Mouse (Mus musculus): ENCODE results near the gene Sult2a3.

DNA sequence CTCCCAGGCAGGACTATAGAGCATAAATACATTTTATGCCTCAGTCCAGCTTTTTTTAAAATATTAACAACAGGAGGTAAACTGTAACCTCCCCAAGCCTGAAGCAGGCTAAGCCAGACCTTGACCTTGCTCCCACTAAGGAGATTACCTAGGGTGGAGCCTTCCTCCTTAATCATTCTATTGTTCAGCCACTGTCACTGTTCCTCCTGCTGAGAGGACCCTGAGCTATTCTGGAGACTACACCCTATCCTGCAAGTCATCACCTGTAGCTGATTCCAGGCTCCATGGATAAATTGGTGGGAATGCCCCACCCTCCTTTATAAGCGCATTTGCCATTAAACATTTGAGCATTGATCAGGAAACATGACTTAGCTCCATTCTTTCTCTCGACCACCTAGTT, 2.4 kb downstream of the Sult2a3 start:
- no peak for TF ChIP-seq POLR2A (IDR thresholded peaks at IDR 0.05; ENCODE audit: borderline replicate concordance, low read depth, low read length)
- no peak for TF ChIP-seq CTCF (IDR thresholded peaks at IDR 0.05; ENCODE audit: low read depth, low read length)
